Mouse (Mus musculus) CH12F3 (cell line): Measurements from ENCODE around the gene Gm36079.
"Not testable (repeated sequence)": the region's sequence is repeated elsewhere in the genome, so short reads cannot be mapped to it uniquely, and the experiment has no call there.

Experiments
- in situ Hi-C: fragments of 300-500 bp; cut with MboI; formaldehyde crosslinking; loops from 2 replicates; pipeline ENCODE4 v1.14.3; 2020; ENCODE audit warnings: low sequenced_read_pairs

Gm36079 gene

DNA sequence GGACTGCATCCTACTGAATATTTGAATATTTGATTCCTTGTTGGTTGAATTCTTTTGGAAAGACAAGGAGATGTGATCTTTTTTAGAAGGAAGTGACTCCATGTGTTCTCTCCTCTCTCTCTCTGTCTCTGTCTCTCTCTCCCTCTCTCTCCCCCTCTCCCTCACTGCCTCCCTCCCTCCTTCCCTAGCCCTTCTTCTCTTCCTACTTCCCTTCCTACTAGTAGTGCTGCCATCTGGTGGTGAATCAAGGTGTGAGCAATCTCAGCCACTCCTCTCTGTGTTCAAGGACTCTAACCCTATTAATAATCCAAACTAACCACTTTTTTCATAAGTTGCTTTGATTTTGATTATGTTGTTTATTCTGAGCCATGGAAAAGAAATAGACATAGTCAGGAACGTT, 5.3 kb downstream of the Gm36079 start:
- in situ Hi-C loops: not testable (repeated sequence)

DNA sequence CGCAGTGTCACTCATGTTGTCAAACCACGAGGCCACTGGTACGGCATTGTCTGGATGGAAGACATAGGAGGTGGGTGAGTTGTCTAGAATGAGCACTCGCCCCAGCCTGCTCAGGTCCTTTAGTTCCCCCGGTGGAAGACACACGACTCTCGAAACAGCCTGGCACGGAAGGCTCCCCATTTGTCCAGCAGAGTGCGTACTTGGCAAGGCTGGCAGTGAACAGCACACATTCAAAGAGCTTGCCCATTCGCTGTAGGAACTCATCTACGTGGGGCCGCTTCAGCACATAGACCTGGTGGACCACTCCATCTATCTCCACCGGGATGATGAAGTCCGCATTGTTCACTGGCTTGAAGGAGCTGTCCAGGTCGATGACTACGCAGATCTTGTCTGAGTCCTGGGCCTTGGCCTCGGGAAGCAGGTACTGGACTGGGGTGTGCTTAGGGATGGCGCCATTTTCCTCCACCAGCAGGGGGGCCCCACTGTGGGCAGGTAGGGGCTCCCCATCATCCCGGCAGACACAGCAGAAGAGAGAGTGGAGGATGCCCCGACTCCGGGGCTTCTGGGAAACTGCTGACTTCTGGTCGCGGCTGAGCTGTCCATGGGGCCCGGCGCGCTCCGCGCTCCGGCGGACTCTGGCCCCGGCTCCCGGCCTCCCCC, 11.3 kb downstream of the Gm36079 start:
- in situ Hi-C loops: not testable (repeated sequence)

DNA sequence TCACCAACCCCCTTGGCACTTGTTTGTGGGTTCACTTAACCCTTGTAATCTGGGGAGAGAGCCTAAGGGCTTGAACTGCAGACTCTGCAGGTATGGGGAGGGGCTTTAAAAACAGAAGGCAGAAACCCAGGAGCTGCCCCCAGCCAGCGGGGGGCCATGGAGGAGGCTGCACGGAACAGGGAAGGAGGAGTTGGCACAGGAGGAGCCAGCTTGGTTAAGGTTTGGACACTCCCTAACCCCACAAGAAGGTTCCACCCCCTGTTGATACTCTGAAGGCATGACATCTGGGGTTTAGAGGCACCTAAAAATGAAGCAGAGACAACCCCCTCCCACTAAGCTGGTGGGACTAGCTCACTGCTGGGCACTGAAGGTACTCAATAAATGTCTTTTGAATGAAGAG, 12.8 kb downstream of the Gm36079 start:
- in situ Hi-C loops: not testable (repeated sequence)

DNA sequence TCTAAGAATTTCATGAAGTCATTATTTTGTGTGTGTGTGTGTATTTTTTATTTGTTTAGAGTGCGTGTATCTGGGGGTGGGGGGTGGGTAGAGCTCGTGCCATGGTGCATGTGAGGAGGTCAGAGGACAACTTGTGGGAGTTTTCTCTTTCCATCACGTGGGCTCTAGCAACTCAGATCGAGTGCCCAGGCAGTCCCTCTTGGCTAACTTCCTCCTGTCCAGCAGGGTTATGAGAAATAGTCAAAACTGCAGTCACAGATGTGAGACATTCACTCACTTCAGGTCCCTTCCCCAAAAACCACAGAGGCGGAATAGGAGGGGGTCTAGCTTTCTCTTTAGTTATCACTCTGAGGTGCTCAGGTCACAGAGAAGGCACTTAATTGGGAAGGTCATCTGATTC, 13.3 kb downstream of the Gm36079 start:
- in situ Hi-C loops: not testable (repeated sequence)

DNA sequence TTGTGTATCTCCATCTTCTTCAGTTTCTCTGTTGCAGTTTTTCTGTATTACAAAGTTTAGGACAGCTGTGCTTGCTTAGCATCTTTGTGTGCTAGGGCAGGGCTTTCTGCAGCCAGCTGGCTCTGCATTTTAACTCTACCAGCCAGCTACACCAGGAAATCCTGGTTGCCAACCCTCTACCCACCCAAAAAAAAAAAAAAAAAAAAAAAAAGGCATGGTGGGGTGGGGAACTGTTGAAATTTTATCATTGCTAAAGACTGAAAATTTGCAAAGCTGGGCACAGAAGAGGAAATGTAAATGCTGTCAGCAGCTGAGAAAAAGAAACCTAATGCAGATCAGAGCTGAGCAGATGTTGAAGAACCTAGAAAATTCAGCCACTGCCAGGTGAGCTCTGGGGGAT, 16.7 kb downstream of the Gm36079 start:
- in situ Hi-C loops: not testable (repeated sequence)

DNA sequence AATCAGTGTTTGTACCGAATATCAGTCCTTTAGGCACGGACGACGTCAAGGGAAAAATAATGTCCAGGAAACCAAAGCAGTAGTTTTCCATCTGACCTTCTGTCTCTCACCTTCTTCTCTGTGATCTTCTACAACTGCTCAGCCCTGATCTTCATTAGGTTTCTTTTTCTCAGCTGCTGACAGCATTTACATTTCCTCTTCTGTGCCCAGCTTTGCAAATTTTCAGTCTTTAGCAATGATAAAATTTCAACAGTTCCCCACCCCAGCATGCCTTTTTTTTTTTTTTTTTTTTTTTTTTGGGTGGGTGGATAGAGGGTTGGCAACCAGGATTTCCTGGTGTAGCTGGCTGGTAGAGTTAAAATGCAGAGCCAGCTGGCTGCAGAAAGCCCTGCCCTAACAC, 27.6 kb downstream of the Gm36079 start:
- in situ Hi-C loops: not testable (repeated sequence)

DNA sequence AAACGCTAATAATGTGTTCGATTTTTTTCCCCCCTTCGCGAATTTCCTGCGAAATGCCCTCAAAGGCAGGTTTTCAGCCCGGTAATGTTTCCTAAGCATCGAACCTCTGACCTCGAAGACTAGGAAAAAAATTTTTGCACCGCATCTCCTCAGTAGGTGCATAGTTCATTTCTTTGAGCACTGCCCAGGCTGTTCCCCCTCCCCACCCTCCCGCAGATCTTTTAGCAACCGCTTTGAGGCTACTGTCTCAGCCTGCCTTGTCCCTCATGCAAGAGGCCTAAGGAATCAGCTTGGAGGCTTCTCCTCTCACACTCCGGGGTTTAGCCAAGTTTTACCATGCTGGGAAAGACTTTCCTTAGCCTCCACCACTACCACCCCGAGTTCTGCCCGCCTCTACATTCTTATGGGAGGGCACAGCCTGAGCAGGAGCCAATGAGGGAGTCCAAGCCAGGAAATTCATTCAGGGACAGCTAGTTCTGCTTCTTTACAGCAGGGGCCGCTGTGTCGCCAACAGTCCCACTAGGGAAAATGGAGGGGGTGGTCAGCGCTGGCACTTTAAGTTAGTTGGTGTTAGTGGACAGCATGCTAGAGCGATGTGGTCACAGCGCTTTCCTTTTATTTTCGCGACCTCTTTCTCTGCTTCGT, 28.2 kb downstream of the Gm36079 start:
- in situ Hi-C loops: not testable (repeated sequence)

DNA sequence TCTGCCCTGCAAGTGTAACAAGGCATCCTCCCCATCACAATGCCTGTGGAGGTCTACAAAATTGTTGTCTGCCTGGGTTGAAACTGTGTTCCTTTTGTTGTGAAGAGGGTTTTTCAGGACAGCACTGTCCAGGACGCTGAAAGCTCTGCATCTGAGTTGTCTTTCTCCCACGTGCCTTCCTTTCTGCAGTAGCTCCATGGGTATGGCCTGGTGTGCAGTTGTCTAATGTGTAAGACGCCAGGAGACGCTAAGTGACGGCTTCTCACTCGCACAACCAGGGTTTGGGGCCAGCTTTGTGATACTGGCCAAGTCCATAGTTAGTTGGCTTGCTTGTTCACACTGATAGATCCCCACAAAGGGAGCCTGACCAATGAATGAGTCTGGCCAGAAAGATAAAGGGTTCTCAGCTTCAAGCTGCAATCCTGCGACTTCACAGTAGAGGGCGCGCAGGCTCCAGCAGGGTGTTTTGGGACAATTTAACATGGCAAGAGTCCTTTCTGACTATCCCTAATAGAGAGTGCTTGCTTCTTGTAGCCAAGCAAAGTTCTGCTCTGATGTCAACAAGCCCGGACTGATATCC, 34.8 kb downstream of the Gm36079 start:
- in situ Hi-C loops: not testable (repeated sequence)

DNA sequence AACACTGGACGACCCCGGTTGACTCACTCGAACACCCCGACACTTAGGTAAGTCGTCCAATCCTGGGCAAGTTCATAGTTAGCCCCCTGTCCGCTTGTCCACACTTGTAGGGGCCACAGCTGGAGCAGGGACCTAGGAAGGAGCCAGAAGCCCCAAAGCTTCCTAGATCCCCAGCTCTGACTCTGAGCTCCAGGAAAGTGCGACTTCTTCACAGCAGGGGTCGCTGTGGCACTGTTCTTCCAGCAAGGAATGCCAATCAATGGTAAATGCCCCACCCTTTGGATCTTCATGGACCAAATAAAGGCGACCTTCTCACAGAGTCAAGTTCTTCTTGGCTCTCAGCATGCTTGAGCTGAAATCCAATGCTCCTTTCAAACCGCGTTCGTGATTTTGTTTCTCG, 35.5 kb downstream of the Gm36079 start:
- in situ Hi-C loops: not testable (repeated sequence)
